Mouse (Mus musculus) ES-E14 (cell line): Measurements from ENCODE around the gene Npas3.

Source experiments
- CHD2 ChIP-seq: IDR thresholded peaks from 2 replicates; pipeline ENCODE4 v1.6.1; 2014; ENCODE audit warnings: mild to moderate bottlenecking, low read depth, low read length, inconsistent platforms
- HCFC1 ChIP-seq: IDR thresholded peaks from 2 replicates; pipeline ENCODE4 v1.6.1; 2012; ENCODE audit warnings: low read length, inconsistent platforms, borderline replicate concordance; ENCODE audit not compliant: insufficient read depth
- MAFK ChIP-seq: IDR thresholded peaks from 2 replicates; pipeline ENCODE4 v1.6.1; 2014; ENCODE audit warnings: mild to moderate bottlenecking, low read depth, low read length, inconsistent platforms; ENCODE audit not compliant: insufficient read depth
- ZC3H11A ChIP-seq: IDR thresholded peaks from 2 replicates; pipeline ENCODE4 v1.6.1; 2012; ENCODE audit warnings: low read depth, mild to moderate bottlenecking, inconsistent platforms, low read length, borderline replicate concordance
- ZNF384 ChIP-seq: IDR thresholded peaks from 2 replicates; pipeline ENCODE4 v1.6.1; 2012; ENCODE audit warnings: low read depth, low read length, inconsistent platforms

DNA sequence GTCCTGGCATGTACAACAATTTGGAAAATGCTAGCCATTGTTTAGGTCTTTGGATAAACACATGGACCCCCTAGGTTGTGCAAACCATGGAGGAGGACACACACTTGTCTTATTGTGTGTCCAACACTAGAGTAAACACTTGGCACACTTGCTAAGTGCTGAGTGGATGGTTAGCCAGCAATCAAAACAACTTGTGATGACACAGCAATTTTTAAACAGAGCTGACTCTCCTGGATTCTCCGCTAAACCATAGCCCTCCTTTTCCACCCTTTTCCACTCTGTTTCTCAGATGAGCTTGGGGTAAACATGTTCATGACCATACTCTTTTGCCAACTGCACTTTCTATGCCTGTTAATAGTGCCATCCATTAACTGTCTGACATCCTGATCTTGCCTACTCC, 309.8 kb downstream of the Npas3 start:
- TF ChIP-seq MAFK (peak; percentile 57; the same call in 1 of the 2 replicates), CHD2 (no peak), ZNF384 (no peak), ZC3H11A (no peak), HCFC1 (no peak)
